Mouse (Mus musculus) urinary bladder, postnatal 4 days (tissue): ENCODE data around the gene Olfr1532-ps1.
"Not testable (repeated sequence)": the region's sequence is repeated elsewhere in the genome, so short reads cannot be mapped to it uniquely, and the experiment has no call there.

Experiments
- DNase-seq, 2 experiments: peaks; one replicate each; pipeline ENCODE4 v3.0.0; 2021 to 2022; ENCODE audit warnings: low spot score in 2 of 2

Olfr1532-ps1 gene

GRCm38 (mm10) chr7:106907676-106908075 lies at the start of gene Olfr1532-ps1:
Gene Olfr1532-ps1, plus strand, starts transcription at chr7:106908001.
- no peak for DNase-seq

- no peak for DNase-seq
Measured at GRCm38 (mm10) chr7:106862885-106863284, 44.9 kb upstream of the Olfr1532-ps1 start, which contains the start of gene Olfr704. Gene Olfr704, plus strand, starts transcription at chr7:106863185.

GRCm38 (mm10) chr7:106876791-106877190 lies 31.0 kb upstream of the Olfr1532-ps1 start, which contains the start of gene Olfr705:
Gene Olfr705, minus strand, starts transcription at chr7:106876891.
- DNase-seq: no peak

GRCm38 (mm10) chr7:106888062-106888461 lies 19.7 kb upstream of the Olfr1532-ps1 start, which contains the start of gene Olfr706:
Gene Olfr706, minus strand, starts transcription at chr7:106888162.
- no peak for DNase-seq

- DNase-seq: not testable (repeated sequence)
Measured at GRCm38 (mm10) chr7:106901141-106901540, 6.7 kb upstream of the Olfr1532-ps1 start, which contains the start of gene Olfr707. Gene Olfr707, minus strand, starts transcription at chr7:106901241.

GRCm38 (mm10) chr7:106920961-106921360 lies 13.2 kb downstream of the Olfr1532-ps1 start:
- DNase-seq: peak in 1 of 2 experiments; percentile 68

GRCm38 (mm10) chr7:106932119-106932518 lies 24.3 kb downstream of the Olfr1532-ps1 start, which contains the start of gene Olfr709-ps1:
Gene Olfr709-ps1, minus strand, starts transcription at chr7:106932219.
- DNase-seq: no peak

- DNase-seq: no peak
Measured at GRCm38 (mm10) chr7:106948212-106948611, 40.4 kb downstream of the Olfr1532-ps1 start, which contains the start of gene Olfr710. Gene Olfr710, minus strand, starts transcription at chr7:106948312.

GRCm38 (mm10) chr7:106963837-106964236 lies 56.0 kb downstream of the Olfr1532-ps1 start, which contains the start of gene Olfr6:
Gene Olfr6, minus strand, starts transcription at chr7:106963937.
- DNase-seq: no peak
